In the genomic region with DNA sequence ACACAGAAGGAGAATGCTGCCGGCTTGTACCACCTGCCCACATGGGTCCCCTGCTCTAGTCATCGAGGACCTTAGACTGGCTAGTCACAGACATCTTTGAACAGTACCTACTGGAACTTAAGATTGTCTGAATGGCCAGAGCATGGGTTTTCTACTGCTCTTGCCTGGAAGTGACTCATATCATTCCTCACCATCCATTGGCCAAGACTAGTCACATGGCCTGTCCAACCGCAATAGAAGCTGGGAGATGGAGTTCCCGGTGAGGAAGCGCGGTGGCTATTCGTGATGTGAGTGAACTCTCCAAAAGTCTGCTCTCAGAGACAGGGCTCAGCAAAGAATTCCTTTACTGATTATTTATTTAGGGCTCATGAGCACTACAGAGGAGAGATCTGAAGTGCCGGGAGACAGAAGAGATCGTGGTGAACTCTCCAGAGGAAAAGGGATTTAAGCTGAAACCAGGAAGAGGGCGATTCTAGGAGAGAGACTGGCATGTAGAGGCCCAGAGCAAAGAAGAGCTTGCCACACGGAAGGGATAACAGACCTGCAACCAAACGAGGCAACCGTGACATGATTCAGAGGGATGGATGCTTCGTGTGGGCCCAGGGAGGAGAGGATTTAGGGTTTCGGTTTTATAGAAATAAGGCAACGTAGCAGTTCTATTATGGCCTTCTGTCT, we compare ENCODE assay signal across 8 mouse cellular contexts. TPM values are rescaled to one million over a fixed set of nuclear protein-coding genes. Genes with fewer than 3 reads are reported as not detected.
DNase-seq lines count a peak whose midpoint lies in the region; ATAC-seq and TF ChIP-seq lines count a peak whose summit lies in the region.

No protein-coding gene starts in this region.

- peak; percentile 12; the same call in 1 of the 2 replicates for TF ChIP-seq CTCF in liver, postnatal 0 days (IDR thresholded peaks at IDR 0.05; ENCODE audit: low read depth)

- H3K4me3 ChIP-seq in forebrain, embryonic 15.5 days, result peak overlapping the region; percentile 52
- peak overlapping the region; percentile 56 for H3K4me3 ChIP-seq in liver, postnatal 0 days (ENCODE audit: low read depth, low read length)
- H3K4me3 ChIP-seq in neural tube, embryonic 13.5 days, result peak overlapping the region; percentile 45

- peak overlapping the region; percentile 58 for H3K9ac ChIP-seq in forebrain, embryonic 15.5 days (replicated peaks)
- peak overlapping the region; percentile 60 for H3K9ac ChIP-seq in liver, postnatal 0 days (replicated peaks)
- H3K9ac ChIP-seq in neural tube, embryonic 13.5 days, result peak overlapping the region; percentile 79

- H3K27me3 ChIP-seq in forebrain, embryonic 15.5 days, result no peaks in the 10 kb centered on the region
- H3K27me3 ChIP-seq in liver, postnatal 0 days (ENCODE audit: insufficient read depth, low read length), result no peaks in the 10 kb centered on the region
- H3K27me3 ChIP-seq in neural tube, embryonic 13.5 days, result no peaks in the 10 kb centered on the region

- peak overlapping the region; percentile 56 for H3K27ac ChIP-seq in forebrain, embryonic 15.5 days (replicated peaks)
- H3K27ac ChIP-seq in liver, postnatal 0 days (ENCODE audit: low read depth), result no peak overlapping the region
- peak overlapping the region; percentile 57 for H3K27ac ChIP-seq in neural tube, embryonic 13.5 days (replicated peaks)

- H3K9me3 ChIP-seq in forebrain, embryonic 15.5 days, result no peaks in the 10 kb centered on the region
- no peaks in the 10 kb centered on the region for H3K9me3 ChIP-seq in liver, postnatal 0 days (ENCODE audit: low read length)
- H3K9me3 ChIP-seq in neural tube, embryonic 13.5 days, result no peaks in the 10 kb centered on the region

- peak; percentile 94 for ATAC-seq in forebrain, embryonic 15.5 days (replicated peaks)
- peak; percentile 89 for ATAC-seq in liver, postnatal 0 days
- ATAC-seq in neural tube, embryonic 13.5 days (ENCODE audit: low read depth), result peak; percentile 90

- TF ChIP-seq EP300 in liver, postnatal 0 days (IDR thresholded peaks at IDR 0.05; ENCODE audit: low read depth), result no peak

- intact Hi-C loops in heart, postnatal 25 days (cut with DNase I), result loop anchor here (5.0 kb wide), 1 partner anchor 46 kb away; no protein-coding TSS in a partner anchor

- peaks cover 21% of the 10 kb centered on the region for H3K4me1 ChIP-seq in forebrain, embryonic 15.5 days
- H3K4me1 ChIP-seq in liver, postnatal 0 days (ENCODE audit: insufficient read depth), result peaks cover 9% of the 10 kb centered on the region
- H3K4me1 ChIP-seq in neural tube, embryonic 13.5 days (replicated peaks), result peaks cover 24% of the 10 kb centered on the region

- H3K36me3 ChIP-seq in forebrain, embryonic 15.5 days, result no peaks in the 10 kb centered on the region
- no peaks in the 10 kb centered on the region for H3K36me3 ChIP-seq in liver, postnatal 0 days (replicated peaks; ENCODE audit: insufficient read depth, low read length)
- H3K36me3 ChIP-seq in neural tube, embryonic 13.5 days, result no peaks in the 10 kb centered on the region

- 14% methylated on average over 16 of the region's 16 CpGs for WGBS in forebrain, embryonic 15.5 days
- WGBS in liver, postnatal 0 days (ENCODE audit: insufficient replicate concordance), result 11% methylated on average over 16 of the region's 16 CpGs
- 16% methylated on average over 16 of the region's 16 CpGs for WGBS in neural tube, embryonic 13.5 days

- DNase-seq in MEL-GATA-1-ER (ENCODE audit: extremely low read depth, low read depth), result peak; percentile 96
- peak; percentile 78 for DNase-seq in cerebellum, adult 11-12 months
- peak; percentile 68 for DNase-seq in heart, postnatal 25 days (ENCODE audit: low spot score)
- peak; percentile 89 for DNase-seq in layer of hippocampus, adult 11-12 months (ENCODE audit: low spot score)
- DNase-seq in liver, postnatal 0 days, result peak; percentile 77
- DNase-seq in testis, postnatal 10 days (ENCODE audit: low spot score), result peak; percentile 76

- peak overlapping the region; percentile 64 for H3K4me2 ChIP-seq in forebrain, embryonic 15.5 days (replicated peaks)
- H3K4me2 ChIP-seq in liver, postnatal 0 days (ENCODE audit: low read depth, low read length), result peak overlapping the region; percentile 75
- peak overlapping the region; percentile 62 for H3K4me2 ChIP-seq in neural tube, embryonic 13.5 days

RNA-seq across cellular contexts. Expression of gene Zfp362, which starts 5.7 kb away (rescaled TPM):
- 45.5 and 51.3 TPM in 2 replicates for polyA plus RNA-seq in forebrain, embryonic 15.5 days (2015; fragmentation: Nextera tagmentation; extraction: Ambion mirVana)
- 10 to 100 TPM; 12.8 to 13.0 TPM for total RNA-seq in heart, postnatal 25 days (2021)
- 5.1 and 5.4 TPM in 2 replicates for polyA plus RNA-seq in liver, postnatal 0 days (2015; fragmentation: Nextera tagmentation; extraction: Ambion mirVana)
- polyA plus RNA-seq in neural tube, embryonic 13.5 days (2015; fragmentation: Nextera tagmentation; extraction: Ambion mirVana), result 37.5 and 43.1 TPM in 2 replicates

RNA-seq across cellular contexts. Expression of gene A3galt2, which starts 56.4 kb away (rescaled TPM):
- polyA plus RNA-seq in forebrain, embryonic 15.5 days (2015; fragmentation: Nextera tagmentation; extraction: Ambion mirVana), result 0.45 and 0.61 TPM in 2 replicates
- under 1 TPM in 1 of 2 experiments, not detected in 1; 0.14 TPM for total RNA-seq in heart, postnatal 25 days (2021)
- polyA plus RNA-seq in liver, postnatal 0 days (2015; fragmentation: Nextera tagmentation; extraction: Ambion mirVana), result not detected in 2 replicates
- 0.46 and 0.70 TPM in 2 replicates for polyA plus RNA-seq in neural tube, embryonic 13.5 days (2015; fragmentation: Nextera tagmentation; extraction: Ambion mirVana)
